Mouse (Mus musculus) G1E (cell line): Measurements from ENCODE around the gene Pak1. TPM values are rescaled to one million over a fixed set of nuclear protein-coding genes. Genes with fewer than 3 reads are reported as not detected.

Experiments used
- ATAC-seq: 2 replicates; pipeline ENCODE4 v1.8.0; 2016; ENCODE audit warnings: mild to moderate bottlenecking; ENCODE audit not compliant: insufficient number of reproducible peaks, poor library complexity, low FRiP score, severe bottlenecking; ENCODE audit errors: extremely low read depth
- DNase-seq: peaks from one replicate; pipeline ENCODE4 v3.0.0; 2012; ENCODE audit warnings: low spot score
- H3K27me3 ChIP-seq: 2 replicates; pipeline ENCODE4 v1.6.1; 2012; ENCODE audit warnings: mild to moderate bottlenecking, low read length, inconsistent platforms; ENCODE audit not compliant: insufficient read depth
- H3K36me3 ChIP-seq: replicated peaks from 2 replicates; pipeline ENCODE3; 2012; ENCODE audit warnings: mild to moderate bottlenecking, inconsistent platforms
- H3K4me1 ChIP-seq: 2 replicates; pipeline ENCODE4 v1.6.1; 2012; ENCODE audit warnings: low read depth, low read length, inconsistent platforms, mixed read lengths; ENCODE audit not compliant: insufficient read depth
- H3K4me3 ChIP-seq: 2 replicates; pipeline ENCODE4 v1.5.1; 2012; ENCODE audit warnings: low read depth, mild to moderate bottlenecking, inconsistent platforms, low read length, moderate library complexity, mixed read lengths
- H3K9me3 ChIP-seq: replicated peaks from 2 replicates; pipeline ENCODE4 v1.6.1; 2012; ENCODE audit warnings: inconsistent platforms
- CTCF ChIP-seq: IDR thresholded peaks from 2 replicates; pipeline ENCODE4 v1.5.1; 2012; ENCODE audit warnings: low read depth, low read length, inconsistent platforms, mixed read lengths
- GATA1 ChIP-seq: IDR thresholded peaks from 2 replicates; pipeline ENCODE4 v1.6.1; 2012; ENCODE audit warnings: borderline replicate concordance, low read length, inconsistent platforms, mixed read lengths
- GATA2 ChIP-seq: IDR thresholded peaks from 2 replicates; pipeline ENCODE4 v1.6.1; 2012; ENCODE audit warnings: low read depth, low read length, inconsistent platforms, borderline replicate concordance
- POLR2AphosphoS5 ChIP-seq: IDR thresholded peaks from 2 replicates; pipeline ENCODE4 v1.6.1; 2012; ENCODE audit warnings: low read depth, low read length, inconsistent platforms; ENCODE audit not compliant: insufficient replicate concordance
- TAL1 ChIP-seq: conservative IDR thresholded peaks from 2 replicates; pipeline ENCODE4 v1.6.1; 2012; ENCODE audit warnings: low read depth, low read length, inconsistent platforms, mixed read lengths
- polyA plus RNA-seq: library from polyadenylated mRNA; stranded (reverse); fragments of >175 nt; gene quantifications from 2 replicates; pipeline ENCODE4 v1.2.3, GENCODE M21; 2012
- total RNA-seq, 2 experiments: library from RNA; stranded (forward) in 1 of 2; stranded (reverse) in 1 of 2; fragments of 200-1000 nt in 1 of 2; fragments of >200 nt in 1 of 2; fragmentation: Nextera tagmentation in 1 of 2; gene quantifications; 2 replicates each; pipeline ENCODE4 v1.2.3; 2014 to 2017

The Pak1 gene
- total and polyA plus RNA-seq, 3 experiments: 0.15 to 0.16 TPM; not detected in 1

DNA sequence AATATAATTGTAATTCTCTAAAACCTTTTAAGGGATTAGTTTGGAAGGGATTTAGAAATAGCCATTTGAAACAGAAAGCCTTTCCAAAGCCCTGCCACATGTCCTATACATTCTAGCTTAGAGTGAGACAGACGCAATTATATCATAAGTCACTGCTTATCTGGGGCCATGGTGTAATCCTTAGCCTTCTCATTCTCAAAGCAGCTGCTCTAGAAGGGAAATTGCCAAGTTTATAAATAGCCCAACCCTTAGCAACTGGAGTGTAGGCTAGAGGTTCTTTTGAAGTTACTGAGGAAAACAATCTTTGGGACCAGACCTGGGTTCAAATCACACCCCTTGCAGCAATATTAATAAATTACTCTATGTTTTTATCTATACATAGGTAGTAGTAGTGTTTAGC is 76.2 kb downstream of the Pak1 start:
- no peak for ATAC-seq
- H3K4me1 ChIP-seq: no peaks in the 10 kb centered on the region
- H3K36me3 ChIP-seq: no peaks in the 10 kb centered on the region
- H3K9me3 ChIP-seq: no peaks in the 10 kb centered on the region
- 0 out of 2 replicates have a peak, but pooled peaks cover 2% of the 10 kb centered on the region for H3K27me3 ChIP-seq
- TF ChIP-seq POLR2AphosphoS5 (no peak), TAL1 (no peak), CTCF (no peak), GATA1 (no peak), GATA2 (no peak)
- H3K4me3 ChIP-seq: no peak overlapping the region
- no peak for DNase-seq

DNA sequence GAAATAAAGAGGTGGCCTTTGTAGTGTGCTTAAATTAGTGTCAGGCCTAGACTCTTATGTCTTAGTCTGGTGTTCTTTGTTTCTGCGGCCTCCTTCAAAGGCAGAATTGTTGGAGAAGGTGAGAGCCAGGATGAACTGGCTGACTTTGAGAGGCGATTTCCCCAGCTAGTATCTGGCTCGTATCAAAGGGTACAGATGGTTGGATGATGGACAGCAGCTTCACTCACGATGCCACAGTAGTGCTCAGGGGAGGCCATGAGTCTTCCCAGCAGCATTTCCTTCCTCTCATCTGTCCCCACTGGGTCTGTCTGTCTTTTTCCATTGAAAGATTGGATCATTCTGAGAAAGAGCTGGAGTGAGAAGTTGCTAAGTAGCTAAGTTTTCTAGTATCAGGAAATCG is 79.5 kb downstream of the Pak1 start:
- TF ChIP-seq POLR2AphosphoS5: no peak
- no peak for TF ChIP-seq TAL1
- TF ChIP-seq GATA1: no peak
- no peak for TF ChIP-seq GATA2
- TF ChIP-seq CTCF: no peak
- Histone ChIP-seq H3K36me3 (no peaks in the 10 kb centered on the region), H3K4me3 (no peak overlapping the region), H3K9me3 (no peaks in the 10 kb centered on the region), H3K27me3 (0 out of 2 replicates have a peak, but pooled peaks cover 2% of the 10 kb centered on the region), H3K4me1 (no peaks in the 10 kb centered on the region)
- ATAC-seq (no peak), DNase-seq (no peak)

DNA sequence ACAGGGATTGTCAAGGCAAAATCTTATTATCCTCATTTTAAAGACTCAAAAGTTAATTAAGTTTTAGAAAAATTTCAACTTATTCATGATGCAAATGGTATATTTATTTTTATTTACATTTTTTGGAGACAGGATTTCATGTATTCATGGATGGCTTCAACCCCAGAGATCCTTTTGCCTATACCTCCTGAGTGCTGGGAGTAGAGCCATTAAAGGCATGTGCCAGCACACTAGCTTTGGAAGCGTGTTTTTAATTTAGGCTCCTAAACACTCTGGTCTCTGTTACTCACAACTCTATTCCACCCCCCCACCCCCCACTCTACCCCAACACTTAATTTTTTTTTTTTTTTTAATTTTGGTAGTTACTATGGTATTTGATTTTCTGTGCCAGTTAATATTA is 80.4 kb downstream of the Pak1 start:
- ATAC-seq (no peak), DNase-seq (no peak)
- H3K9me3 ChIP-seq: no peaks in the 10 kb centered on the region
- H3K36me3 ChIP-seq: no peaks in the 10 kb centered on the region
- TF ChIP-seq TAL1: no peak
- H3K4me3 ChIP-seq: no peak overlapping the region
- H3K4me1 ChIP-seq: no peaks in the 10 kb centered on the region
- peaks cover 5% of the 10 kb centered on the region; the same call in 1 of the 2 replicates for H3K27me3 ChIP-seq

DNA sequence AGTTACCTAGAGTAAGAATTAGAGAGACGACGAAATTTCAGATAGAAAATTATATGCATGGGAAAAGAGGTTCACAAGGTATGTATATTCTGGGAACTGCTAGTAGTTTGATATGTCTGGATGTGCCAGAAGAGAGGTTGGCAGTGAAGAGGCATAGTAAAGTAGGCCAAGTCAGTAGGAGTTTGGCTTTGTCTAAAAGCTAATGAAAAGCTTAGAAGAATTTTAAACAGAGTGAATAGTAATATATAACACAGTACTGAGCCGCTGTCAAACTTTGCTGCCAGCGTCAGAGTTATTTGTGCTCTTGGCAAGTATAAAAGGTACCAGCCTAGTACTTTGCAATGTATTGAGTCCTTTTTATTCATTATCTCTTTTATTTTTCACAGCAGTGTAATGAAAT is 84.1 kb downstream of the Pak1 start:
- ATAC-seq (no peak), DNase-seq (no peak)
- Histone ChIP-seq H3K36me3 (no peaks in the 10 kb centered on the region), H3K9me3 (no peaks in the 10 kb centered on the region), H3K4me3 (no peak overlapping the region), H3K27me3 (peaks cover 7% of the 10 kb centered on the region), H3K4me1 (no peaks in the 10 kb centered on the region)
- TF ChIP-seq GATA1 (no peak), GATA2 (no peak), CTCF (no peak), TAL1 (no peak)

DNA sequence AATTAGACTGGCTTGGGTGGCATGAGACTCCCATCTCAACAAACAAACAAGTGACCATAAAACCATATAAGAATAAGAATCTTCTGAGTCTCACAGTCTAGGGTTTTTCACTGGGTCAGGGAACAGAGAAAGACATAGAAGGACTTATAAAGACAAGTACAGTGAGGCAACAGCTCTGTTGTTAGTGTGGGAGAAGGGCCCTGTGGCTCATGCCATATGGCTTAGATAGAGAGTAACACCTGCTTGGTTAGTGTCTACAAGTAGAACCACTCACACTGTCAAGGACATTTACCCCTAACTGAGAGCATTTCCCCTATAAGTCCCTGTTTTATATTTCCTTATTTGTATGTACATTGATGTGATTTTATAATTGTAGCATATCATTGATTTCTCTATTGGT is 85.0 kb downstream of the Pak1 start:
- TF ChIP-seq TAL1 (no peak), GATA1 (no peak), GATA2 (no peak), CTCF (no peak), POLR2AphosphoS5 (no peak)
- Histone ChIP-seq H3K9me3 (no peaks in the 10 kb centered on the region), H3K36me3 (no peaks in the 10 kb centered on the region), H3K4me1 (no peaks in the 10 kb centered on the region), H3K27me3 (peaks cover 7% of the 10 kb centered on the region), H3K4me3 (no peak overlapping the region)
- ATAC-seq (no peak), DNase-seq (no peak)

DNA sequence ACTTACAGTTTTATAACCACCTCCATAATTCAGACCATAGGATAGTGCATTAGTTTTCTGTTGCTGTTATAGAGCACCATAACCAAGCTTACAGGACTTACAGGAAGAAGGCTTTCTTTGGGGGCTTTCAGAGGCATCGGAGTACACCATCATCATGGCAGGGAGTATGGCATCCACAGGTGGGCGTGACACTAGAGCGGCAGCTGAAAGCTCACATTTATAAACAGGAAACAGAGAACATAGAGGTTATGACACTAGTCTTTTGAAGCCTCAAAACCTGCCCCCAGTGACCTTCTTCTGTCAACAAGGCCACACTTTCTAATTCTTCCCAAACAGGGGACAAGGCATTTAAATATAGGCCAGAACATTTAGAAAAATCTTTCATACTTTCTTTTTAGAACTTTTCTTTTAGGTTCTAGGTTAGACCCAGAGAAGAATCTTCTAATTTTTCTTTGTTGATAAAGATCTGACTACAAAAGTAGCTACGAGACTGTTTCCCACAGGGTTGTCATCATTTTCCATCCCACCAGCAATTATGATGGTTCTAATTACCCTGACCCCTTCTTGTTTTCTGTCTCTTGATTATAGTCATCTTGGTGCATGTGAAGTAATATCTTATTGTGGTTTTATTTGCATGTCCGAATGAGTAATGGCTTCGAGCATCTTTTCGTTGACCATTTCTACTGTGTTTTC is 89.7 kb downstream of the Pak1 start:
- Histone ChIP-seq H3K4me1 (no peaks in the 10 kb centered on the region), H3K36me3 (no peaks in the 10 kb centered on the region), H3K27me3 (peaks cover 7% of the 10 kb centered on the region), H3K4me3 (no peak overlapping the region), H3K9me3 (no peaks in the 10 kb centered on the region)
- no peak for DNase-seq
- TF ChIP-seq POLR2AphosphoS5: no peak
- no peak for TF ChIP-seq TAL1
- no peak for ATAC-seq

DNA sequence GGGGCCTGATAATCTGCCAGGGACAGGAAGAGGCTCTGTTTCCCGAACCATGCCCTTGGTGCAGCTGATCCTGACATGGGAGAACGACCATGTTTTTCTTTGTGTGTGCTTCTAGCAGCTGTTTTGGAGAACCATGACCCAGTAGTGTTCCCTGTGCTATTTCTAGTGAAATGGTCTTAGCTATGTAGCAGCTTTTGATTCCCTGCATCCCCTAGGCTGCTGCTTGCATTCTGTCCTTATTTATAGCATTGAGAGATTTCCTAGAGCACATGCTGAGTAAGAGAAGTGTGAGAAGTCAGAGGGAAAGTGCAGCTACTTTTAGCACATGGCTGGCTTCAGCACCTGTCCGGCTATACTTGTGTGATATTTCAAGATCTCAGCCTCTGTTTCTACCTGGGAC is 123.3 kb downstream of the Pak1 start:
- Histone ChIP-seq H3K4me1 (no peaks in the 10 kb centered on the region), H3K9me3 (no peaks in the 10 kb centered on the region), H3K36me3 (no peaks in the 10 kb centered on the region), H3K4me3 (no peak overlapping the region), H3K27me3 (0 out of 2 replicates have a peak, but pooled peaks cover 5% of the 10 kb centered on the region)
- DNase-seq (no peak), ATAC-seq (no peak)
- no peak for TF ChIP-seq POLR2AphosphoS5
